Mouse (Mus musculus) stomach, embryonic 15.5 days (tissue): ENCODE results near the gene Ahdc1. TPM values are rescaled to one million over a fixed set of nuclear protein-coding genes. Genes with fewer than 3 reads are reported as not detected.

Experiments
- ATAC-seq: fragments of 200-750 bp; cut with Nextera tagmentation; 2 replicates; pipeline ENCODE4 v1.8.0; 2017; ENCODE audit warnings: low read depth, moderate number of reproducible peaks, moderate TSS enrichment; ENCODE audit not compliant: insufficient read depth, low FRiP score
- H3K27ac ChIP-seq: fragments of 300-500 bp; sonication (generic); 2 replicates; pipeline ENCODE4 v1.5.1; 2015; ENCODE audit warnings: mild to moderate bottlenecking, inconsistent platforms
- H3K27me3 ChIP-seq: fragments of 300-500 bp; sonication (generic); replicated peaks from 2 replicates; pipeline ENCODE4 v1.6.1; 2015; ENCODE audit warnings: inconsistent platforms
- H3K36me3 ChIP-seq: fragments of 300-500 bp; sonication (generic); 2 replicates; pipeline ENCODE4 v1.6.1; 2015; ENCODE audit warnings: inconsistent platforms
- H3K4me1 ChIP-seq: fragments of 300-500 bp; sonication (generic); 2 replicates; pipeline ENCODE4 v1.6.1; 2015; ENCODE audit warnings: inconsistent platforms
- H3K4me2 ChIP-seq: fragments of 300-500 bp; sonication (generic); 2 replicates; pipeline ENCODE4 v1.6.1; 2015; ENCODE audit warnings: mild to moderate bottlenecking, inconsistent platforms
- H3K4me3 ChIP-seq: fragments of 300-500 bp; sonication (generic); replicated peaks from 2 replicates; pipeline ENCODE4 v1.5.1; 2015; ENCODE audit warnings: inconsistent platforms
- H3K9ac ChIP-seq: fragments of 300-500 bp; sonication (generic); 2 replicates; pipeline ENCODE4 v1.6.1; 2015; ENCODE audit warnings: inconsistent platforms
- H3K9me3 ChIP-seq: fragments of 300-500 bp; sonication (generic); 2 replicates; pipeline ENCODE4 v1.6.1; 2016; ENCODE audit warnings: inconsistent platforms
- WGBS: fragments of 180-500 bp; shearing (Covaris S2); methylation state at CpG from one replicate; pipeline ENCODE4 v1.1.7; 2015; 5-methylcytosine and 5-hydroxymethylcytosine counted together
- polyA plus RNA-seq: library from polyadenylated mRNA; unstranded; fragments of >200 nt; fragmentation: Nextera tagmentation; extraction: Ambion mirVana; gene quantifications from 2 replicates; pipeline ENCODE4 v1.2.1, GENCODE M21; 2015

The Ahdc1 gene
- polyA plus RNA-seq, 1 experiment from 2014 or later: 9.3 TPM

DNA sequence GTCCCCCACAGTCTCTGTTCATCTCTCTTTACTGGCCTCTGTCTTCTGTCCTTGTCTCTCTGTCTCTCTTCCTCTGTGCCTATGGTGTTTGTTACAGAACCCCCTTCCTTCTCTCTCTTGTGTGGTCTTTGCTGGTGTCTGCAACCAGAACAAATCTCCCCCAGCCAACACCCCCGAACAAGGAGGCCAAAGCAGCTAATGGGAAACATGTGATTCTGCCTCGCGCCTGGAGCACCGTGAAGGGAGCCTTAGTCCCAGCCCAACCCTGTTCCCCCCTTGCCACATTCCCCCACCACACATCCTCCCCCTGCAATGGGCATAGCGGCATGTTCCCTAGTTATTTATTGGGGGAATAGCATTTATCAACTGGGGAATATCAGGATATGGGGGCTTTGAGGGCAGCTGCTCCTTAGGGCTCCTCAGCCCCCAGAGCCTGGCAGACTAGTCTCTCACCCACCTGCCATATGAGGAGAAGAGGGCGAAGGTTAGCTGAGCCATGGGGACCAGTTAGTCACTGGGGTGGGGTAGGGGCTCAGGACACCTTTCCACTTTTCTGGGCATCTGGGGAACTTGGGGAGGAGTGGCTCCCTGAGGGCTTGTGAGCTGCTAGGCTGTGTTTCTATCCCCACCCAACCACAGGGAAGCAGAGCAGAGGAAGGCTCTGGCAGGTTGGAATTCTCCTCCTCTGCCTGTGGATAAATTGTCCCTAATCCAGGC, 41.1 kb downstream of the Ahdc1 start:
- Histone ChIP-seq H3K4me1 (peaks cover 96% of the 10 kb centered on the region), H3K4me2 (no peak overlapping the region), H3K27ac (peak overlapping the region; percentile 57; the same call in 1 of the 2 replicates), H3K4me3 (no peak overlapping the region), H3K36me3 (0 out of 2 replicates have a peak, but pooled peaks cover 4% of the 10 kb centered on the region), H3K9me3 (no peaks in the 10 kb centered on the region), H3K9ac (no peak overlapping the region), H3K27me3 (no peaks in the 10 kb centered on the region)
- ATAC-seq: no peak
- 43% methylated on average over 6 of the region's 6 CpGs for WGBS

DNA sequence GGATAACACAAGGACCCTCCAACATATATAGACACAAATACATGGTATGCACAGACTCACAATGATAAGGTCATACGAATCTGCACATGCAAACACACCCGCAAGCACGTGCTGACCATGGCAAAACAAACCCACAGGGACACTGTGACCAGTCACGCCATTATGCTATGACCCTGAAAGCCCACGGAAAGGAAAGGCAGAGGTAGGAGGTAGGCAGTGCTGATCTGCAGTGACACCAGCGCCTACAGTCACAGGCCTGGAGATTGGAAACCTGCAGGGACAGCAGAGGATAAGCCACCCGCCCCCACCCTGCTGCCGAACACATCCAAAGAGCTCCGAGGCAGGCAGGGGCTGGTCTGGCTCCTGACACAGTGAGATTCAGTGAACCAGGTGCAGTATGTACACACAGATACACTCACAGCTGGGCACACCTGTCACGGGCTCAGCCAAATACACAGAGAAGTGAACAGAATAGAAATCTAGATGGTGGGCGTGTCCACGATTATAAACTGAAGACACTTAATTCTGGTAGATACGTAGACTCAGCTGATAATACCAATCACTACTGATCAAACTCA, 42.0 kb downstream of the Ahdc1 start:
- Histone ChIP-seq H3K27ac (peak overlapping the region; percentile 13; the same call in 1 of the 2 replicates), H3K9ac (no peak overlapping the region), H3K4me1 (peaks cover 96% of the 10 kb centered on the region), H3K9me3 (no peaks in the 10 kb centered on the region), H3K4me3 (no peak overlapping the region), H3K27me3 (no peaks in the 10 kb centered on the region), H3K4me2 (no peak overlapping the region), H3K36me3 (0 out of 2 replicates have a peak, but pooled peaks cover 4% of the 10 kb centered on the region)
- WGBS: 66% methylated on average over 13 of the region's 13 CpGs
- no peak for ATAC-seq

DNA sequence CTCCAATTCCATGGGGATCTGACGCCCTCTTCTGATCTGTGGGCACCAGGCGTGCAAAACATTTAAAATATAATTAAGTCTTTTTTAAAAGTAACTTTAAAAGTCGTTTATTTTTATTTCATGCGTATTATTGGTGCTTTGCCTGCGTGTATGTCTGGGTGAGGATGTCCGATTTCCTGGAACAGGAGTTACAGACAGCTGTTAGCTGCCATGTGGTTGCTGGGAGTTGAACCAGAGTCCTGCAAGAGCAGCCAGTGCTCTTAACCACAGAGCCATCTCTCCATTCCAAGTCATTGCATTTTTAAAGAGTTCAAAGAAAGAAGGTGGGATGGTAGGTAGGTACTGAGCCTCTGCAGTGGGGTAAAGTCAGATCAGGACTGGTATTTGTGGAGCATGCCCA, 43.5 kb downstream of the Ahdc1 start:
- Histone ChIP-seq H3K36me3 (0 out of 2 replicates have a peak, but pooled peaks cover 4% of the 10 kb centered on the region), H3K4me3 (no peak overlapping the region), H3K27me3 (no peaks in the 10 kb centered on the region), H3K9ac (no peak overlapping the region), H3K27ac (peak overlapping the region; percentile 91), H3K9me3 (no peaks in the 10 kb centered on the region), H3K4me2 (no peak overlapping the region), H3K4me1 (peaks cover 95% of the 10 kb centered on the region)
- WGBS: 73% methylated on average over 6 of the region's 6 CpGs
- no peak for ATAC-seq

DNA sequence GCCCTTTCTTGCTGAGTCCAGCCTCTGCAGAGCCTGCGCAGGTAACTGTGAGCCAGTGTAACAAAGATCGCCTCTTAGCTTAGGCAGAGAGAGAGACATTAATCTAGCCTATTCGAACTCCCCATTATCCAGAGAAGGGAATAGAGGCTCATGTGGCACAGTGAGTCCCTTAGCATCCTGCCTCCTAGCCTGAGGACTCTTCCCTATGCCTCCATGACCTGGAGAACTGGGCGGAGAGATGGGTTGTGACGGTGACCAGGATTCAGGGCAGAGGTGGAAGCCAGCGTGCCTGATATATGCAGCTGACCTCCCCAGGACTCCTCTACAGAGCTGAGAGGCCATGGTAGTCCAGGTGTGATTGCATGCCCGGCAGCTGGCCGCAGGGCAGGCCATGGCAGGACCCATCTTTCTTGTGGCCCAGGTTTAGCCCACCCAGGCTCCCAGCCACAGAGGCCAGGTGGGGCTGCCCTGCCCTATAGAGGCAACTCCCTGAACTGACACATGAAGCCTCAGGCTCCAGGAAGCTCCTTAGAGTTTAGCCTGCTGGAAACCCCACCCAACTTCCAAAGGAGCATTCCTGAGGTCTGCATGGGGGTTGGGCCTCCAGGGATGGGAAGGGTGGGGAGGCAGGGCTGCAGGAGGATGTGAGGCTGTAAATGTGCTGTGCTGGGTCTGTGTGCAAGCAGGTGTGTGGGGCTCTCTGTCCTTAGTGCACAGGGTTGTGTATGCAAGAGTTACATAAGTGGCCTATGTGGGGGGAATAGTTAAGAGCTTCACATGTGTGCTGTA, 44.3 kb downstream of the Ahdc1 start:
- Histone ChIP-seq H3K4me3 (no peak overlapping the region), H3K9me3 (no peaks in the 10 kb centered on the region), H3K27me3 (no peaks in the 10 kb centered on the region), H3K9ac (0 out of 2 replicates have a peak overlapping the region, but pooled peaks have one; percentile 9), H3K27ac (peak overlapping the region; percentile 91), H3K4me2 (peak overlapping the region; percentile 48), H3K4me1 (peaks cover 93% of the 10 kb centered on the region), H3K36me3 (0 out of 2 replicates have a peak, but pooled peaks cover 4% of the 10 kb centered on the region)
- ATAC-seq: peak; percentile 38
- WGBS: 63% methylated on average over 8 of the region's 8 CpGs

DNA sequence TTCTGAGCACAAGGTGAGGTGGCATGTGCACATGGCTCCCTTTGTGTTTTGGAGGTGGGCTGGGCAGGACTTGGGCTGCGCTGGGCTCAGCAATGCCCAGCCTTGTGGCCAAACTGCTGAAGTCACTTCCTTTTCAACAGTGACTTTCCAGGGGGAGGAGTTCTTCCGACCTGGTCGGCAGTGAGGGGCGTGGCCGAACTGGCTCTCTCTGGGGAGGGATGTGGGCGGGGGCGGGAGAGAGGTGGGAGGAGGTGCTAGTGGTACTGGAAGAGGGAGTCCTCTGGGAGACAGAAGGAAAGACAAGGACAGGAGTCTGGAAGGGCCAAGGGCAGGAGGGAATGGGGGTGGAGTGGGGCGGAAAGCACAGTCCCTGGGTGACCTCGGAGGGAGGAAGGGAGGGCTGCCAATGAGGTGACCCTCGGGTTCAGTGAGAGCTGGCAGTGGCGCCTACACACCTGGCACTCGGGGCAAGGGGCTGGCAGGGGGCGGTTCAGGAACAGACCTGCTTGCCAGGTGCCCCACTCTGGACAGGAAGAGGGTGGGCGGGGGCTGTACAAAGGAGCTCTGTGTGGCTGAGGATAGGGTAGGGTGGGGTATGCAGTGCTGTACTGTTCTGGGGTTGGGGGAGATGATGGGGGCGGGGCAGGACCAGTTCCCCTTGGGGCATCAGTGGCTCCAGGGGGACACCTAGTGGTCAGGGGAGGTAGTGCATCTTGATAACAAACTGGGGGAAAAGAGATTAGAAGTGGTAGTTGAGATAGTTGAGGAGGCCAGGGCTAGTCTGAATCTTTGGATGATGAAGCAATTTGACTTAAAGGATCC, 45.2 kb downstream of the Ahdc1 start:
- Histone ChIP-seq H3K4me3 (peak overlapping the region; percentile 19), H3K27ac (peak overlapping the region; percentile 91), H3K4me2 (peak overlapping the region; percentile 48), H3K4me1 (peaks cover 84% of the 10 kb centered on the region), H3K36me3 (peaks cover 13% of the 10 kb centered on the region), H3K27me3 (no peaks in the 10 kb centered on the region), H3K9me3 (no peaks in the 10 kb centered on the region), H3K9ac (no peak overlapping the region)
- peak; percentile 61 for ATAC-seq
- 4% methylated on average over 15 of the region's 15 CpGs for WGBS

DNA sequence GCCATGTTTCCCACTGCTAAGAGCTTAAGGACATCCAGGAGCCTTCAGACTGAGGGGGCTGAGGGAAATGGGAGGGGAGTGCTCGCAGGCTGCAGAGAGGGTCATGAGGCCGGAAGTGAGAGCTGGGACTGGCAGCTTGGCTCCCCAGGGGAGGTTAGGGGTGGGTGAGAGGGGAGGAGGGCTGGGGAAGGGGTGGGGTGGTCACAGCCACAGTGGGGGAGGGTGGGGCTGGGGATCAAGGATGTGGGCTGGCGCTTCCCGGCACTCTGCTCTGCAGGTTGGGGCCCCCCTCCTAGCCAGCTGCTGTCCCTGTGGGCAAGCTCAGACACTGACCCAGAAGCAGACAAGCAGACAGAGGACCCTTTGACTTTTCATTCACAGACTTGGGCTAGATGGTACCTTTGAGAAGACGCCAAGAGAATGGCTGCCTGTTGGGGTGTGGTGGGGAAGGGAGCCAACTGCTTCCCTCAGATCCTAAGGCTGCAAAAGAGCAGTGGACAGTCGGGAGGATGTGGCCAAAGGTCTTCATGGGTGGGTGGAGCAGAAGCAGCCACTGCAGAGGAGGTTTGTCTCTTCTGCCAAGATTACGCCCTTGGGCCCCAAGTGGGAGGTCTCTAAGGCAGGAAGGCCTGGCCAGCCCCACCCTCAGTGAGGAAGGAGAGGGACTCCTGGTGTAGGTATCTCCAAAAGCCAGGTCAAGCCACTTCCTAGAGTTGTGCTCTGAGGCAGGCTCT, 46.5 kb downstream of the Ahdc1 start:
- H3K27me3 ChIP-seq: no peaks in the 10 kb centered on the region
- H3K9ac ChIP-seq: no peak overlapping the region
- peak; percentile 51; the same call in 1 of the 2 replicates for ATAC-seq
- WGBS: 23% methylated on average over 7 of the region's 7 CpGs
- H3K4me3 ChIP-seq: 0 out of 2 replicates have a peak overlapping the region, but pooled peaks have one; percentile 1
- H3K27ac ChIP-seq: peak overlapping the region; percentile 91
- H3K4me2 ChIP-seq: peak overlapping the region; percentile 33
- peaks cover 26% of the 10 kb centered on the region for H3K36me3 ChIP-seq
- H3K4me1 ChIP-seq: peaks cover 71% of the 10 kb centered on the region
- no peaks in the 10 kb centered on the region for H3K9me3 ChIP-seq

DNA sequence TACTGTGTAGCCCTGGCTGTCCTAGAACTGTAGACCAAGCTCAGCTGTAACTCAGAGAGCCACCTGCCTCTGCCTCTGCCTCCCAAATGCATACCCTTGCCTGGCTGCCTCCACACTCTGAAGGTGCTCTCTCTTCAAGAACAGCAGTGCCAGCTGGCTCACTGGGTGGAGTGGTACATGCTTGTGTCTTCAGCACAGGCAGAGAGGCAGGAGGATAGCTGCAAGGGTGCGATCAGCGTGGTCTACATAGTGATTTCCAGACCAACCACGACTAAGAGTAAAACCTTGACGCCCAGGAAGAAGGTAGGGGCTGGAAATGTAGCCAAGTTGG, 47.0 kb downstream of the Ahdc1 start:
- no peak overlapping the region for H3K4me3 ChIP-seq
- no peak; the same call in 1 of the 2 replicates for ATAC-seq

DNA sequence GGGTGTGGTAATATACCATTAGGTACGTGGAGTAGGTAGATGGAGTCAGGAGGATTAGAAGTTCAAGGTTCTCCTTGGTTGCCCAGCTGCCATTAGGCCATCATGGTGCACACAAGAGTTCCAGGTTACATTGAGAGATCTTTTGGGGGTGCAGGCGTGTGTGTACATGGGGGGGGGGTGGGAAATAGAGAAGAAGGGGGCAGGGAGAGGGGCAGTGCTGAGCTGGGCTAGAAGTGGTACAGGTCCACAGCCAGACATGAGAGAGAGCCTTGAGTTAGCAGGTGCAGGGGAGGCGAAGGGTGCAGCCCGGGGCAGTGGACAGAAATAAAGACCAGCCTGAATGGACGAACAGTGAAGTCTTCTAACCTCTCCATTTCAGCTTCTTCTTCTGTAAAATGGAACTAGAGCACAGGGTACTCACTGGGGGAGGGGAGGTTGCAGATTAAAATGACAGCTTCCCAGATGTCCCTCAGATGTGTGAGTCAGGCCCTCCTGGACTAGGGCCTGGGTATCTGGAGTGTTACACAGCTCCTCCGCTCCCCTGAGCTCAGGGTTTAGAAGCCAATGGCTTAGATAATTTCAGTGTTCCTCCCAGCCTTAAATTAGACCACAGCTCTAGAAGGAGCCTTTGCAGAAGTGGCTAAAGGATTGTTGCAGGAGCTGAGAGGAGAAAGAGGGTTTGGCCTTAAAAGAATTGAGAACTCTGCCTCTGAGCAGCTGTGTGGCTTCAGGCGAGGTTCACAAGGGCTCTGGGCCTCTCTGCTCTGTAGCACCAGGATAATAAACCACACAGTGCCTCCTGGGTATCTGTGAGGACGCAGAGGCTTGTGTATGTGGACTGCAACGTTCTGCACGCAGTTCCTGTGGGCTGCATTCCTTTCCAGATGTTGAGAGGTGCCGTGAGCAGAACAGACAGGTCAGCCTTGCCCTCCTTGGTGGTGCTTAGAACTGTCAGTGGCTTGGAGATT, 47.7 kb downstream of the Ahdc1 start:
- Histone ChIP-seq H3K9me3 (no peaks in the 10 kb centered on the region), H3K27me3 (no peaks in the 10 kb centered on the region), H3K4me2 (peak overlapping the region; percentile 19; the same call in 1 of the 2 replicates), H3K4me1 (peaks cover 60% of the 10 kb centered on the region), H3K4me3 (no peak overlapping the region), H3K36me3 (peaks cover 38% of the 10 kb centered on the region), H3K9ac (no peak overlapping the region), H3K27ac (peak overlapping the region; percentile 91)
- 59% methylated on average over 11 of the region's 11 CpGs for WGBS
- no peak for ATAC-seq

More for the DNA sequence above, 47.0 kb downstream of the Ahdc1 start:
- peaks cover 31% of the 10 kb centered on the region for H3K36me3 ChIP-seq
- H3K4me1 ChIP-seq: peaks cover 66% of the 10 kb centered on the region
- peak overlapping the region; percentile 91 for H3K27ac ChIP-seq
- no peaks in the 10 kb centered on the region for H3K9me3 ChIP-seq
- H3K9ac ChIP-seq: no peak overlapping the region
- WGBS: 76% methylated on average over 4 of the region's 4 CpGs
- H3K4me2 ChIP-seq: peak overlapping the region; percentile 33
- no peaks in the 10 kb centered on the region for H3K27me3 ChIP-seq

DNA sequence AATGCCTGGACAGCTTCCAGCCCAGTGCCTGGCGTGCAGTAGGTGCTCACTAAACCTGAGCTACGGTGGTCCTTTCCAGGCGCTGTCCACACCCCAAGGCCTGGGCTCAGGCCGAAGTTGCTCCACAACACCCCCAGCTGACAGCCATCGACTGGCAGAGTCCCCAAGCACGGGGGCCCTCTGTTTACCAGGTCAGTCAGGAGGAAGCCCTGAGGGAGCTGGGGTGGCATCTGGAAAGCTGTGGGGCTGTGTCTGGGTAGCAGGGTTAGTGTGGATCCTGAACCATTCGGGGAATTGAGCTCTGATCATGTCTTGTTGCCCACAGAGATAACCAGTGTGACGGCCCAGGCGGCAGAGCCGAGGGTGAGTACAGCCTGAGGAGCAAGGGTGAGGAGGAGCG, 49.6 kb downstream of the Ahdc1 start:
- Histone ChIP-seq H3K36me3 (peaks cover 52% of the 10 kb centered on the region), H3K9ac (no peak overlapping the region), H3K27ac (no peak overlapping the region), H3K4me2 (no peak overlapping the region), H3K27me3 (no peaks in the 10 kb centered on the region), H3K4me1 (peaks cover 42% of the 10 kb centered on the region), H3K4me3 (no peak overlapping the region), H3K9me3 (no peaks in the 10 kb centered on the region)
- ATAC-seq: no peak
- WGBS: 89% methylated on average over 11 of the region's 11 CpGs

DNA sequence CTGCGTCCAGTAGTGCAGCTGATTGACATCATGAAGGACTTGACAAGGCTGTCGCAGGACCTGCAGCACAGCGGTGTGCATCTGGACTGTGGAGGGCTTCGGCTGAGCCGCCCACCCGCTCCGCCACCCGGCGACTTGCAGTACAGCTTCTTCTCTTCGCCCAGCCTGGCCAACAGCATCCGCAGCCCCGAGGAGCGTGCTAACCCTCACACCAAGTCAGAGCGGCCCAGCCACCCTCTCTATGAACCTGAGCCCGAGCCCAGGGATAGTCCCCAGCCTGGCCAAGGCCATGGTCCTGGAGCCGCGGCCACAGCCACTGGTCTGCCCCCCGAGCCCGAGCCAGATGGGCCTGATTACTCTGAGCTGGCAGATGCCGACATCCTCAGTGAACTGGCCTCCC, 50.7 kb downstream of the Ahdc1 start:
- WGBS: 93% methylated on average over 20 of the region's 20 CpGs
- no peak for ATAC-seq
- H3K36me3 ChIP-seq: peaks cover 61% of the 10 kb centered on the region

More for the DNA sequence above, 50.7 kb downstream of the Ahdc1 start:
- Histone ChIP-seq H3K27me3 (no peaks in the 10 kb centered on the region), H3K4me3 (no peak overlapping the region), H3K27ac (no peak overlapping the region), H3K9me3 (no peaks in the 10 kb centered on the region), H3K9ac (no peak overlapping the region), H3K4me2 (no peak overlapping the region), H3K4me1 (peaks cover 31% of the 10 kb centered on the region)
